Mouse (Mus musculus) megakaryocyte, adult 5-6 weeks (primary cell): ENCODE measurements around the gene Fcamr. TPM values are rescaled to one million over a fixed set of nuclear protein-coding genes. Genes with fewer than 3 reads are reported as not detected.

ENCODE experiments used
- ATAC-seq: 2 replicates; pipeline ENCODE4 v1.8.0; 2016; ENCODE audit warnings: mild to moderate bottlenecking, inconsistent platforms; ENCODE audit not compliant: poor library complexity, severe bottlenecking
- total RNA-seq, 2 experiments: library from RNA; stranded (forward) in 1 of 2; stranded (reverse) in 1 of 2; fragments of 153-499, 151-499 nt in 1 of 2; fragments of 221-1000, 200-1000 nt in 1 of 2; gene quantifications; 2 replicates each; pipeline versions ENCODE4 v1.2.3 to v1.2.4; 2015 to 2017

The Fcamr gene
- total RNA-seq, 2 experiments from 2014 or later, result not detected

- ATAC-seq, result no peak
Measured at GRCm38 (mm10) chr1:130799399-130799798, 1.3 kb upstream of the Fcamr start.

GRCm38 (mm10) chr1:130801511-130801910 lies 809 bp downstream of the Fcamr start:
- ATAC-seq, result no peak

- no peak for ATAC-seq
Measured at GRCm38 (mm10) chr1:130802976-130803375, 2.3 kb downstream of the Fcamr start.

- ATAC-seq, result no peak
Measured at GRCm38 (mm10) chr1:130804279-130804678, 3.6 kb downstream of the Fcamr start.

GRCm38 (mm10) chr1:130810906-130811305 lies 10.2 kb downstream of the Fcamr start:
- ATAC-seq, result no peak

GRCm38 (mm10) chr1:130811316-130811715 lies 10.6 kb downstream of the Fcamr start:
- ATAC-seq, result no peak

GRCm38 (mm10) chr1:130819737-130820136 lies 19.0 kb downstream of the Fcamr start:
- no peak for ATAC-seq

- ATAC-seq, result 0 out of 2 replicates have a peak, but pooled peaks have one; percentile 17
Measured at GRCm38 (mm10) chr1:130820316-130821148, 19.8 kb downstream of the Fcamr start.

GRCm38 (mm10) chr1:130821149-130821471 lies 20.4 kb downstream of the Fcamr start:
- peak; percentile 43; the same call in 1 of the 2 replicates for ATAC-seq

GRCm38 (mm10) chr1:130821911-130822625 lies 21.4 kb downstream of the Fcamr start:
- no peak for ATAC-seq

- ATAC-seq, result no peak
Measured at GRCm38 (mm10) chr1:130826448-130826847, 25.7 kb downstream of the Fcamr start, which contains the start of gene Pigr. TSS of gene Pigr (plus strand) at chr1:130826684.

GRCm38 (mm10) chr1:130828656-130829055 lies 28.0 kb downstream of the Fcamr start:
- ATAC-seq, result no peak

GRCm38 (mm10) chr1:130829906-130830830 lies 29.5 kb downstream of the Fcamr start:
- no peak for ATAC-seq

- ATAC-seq, result no peak
Measured at GRCm38 (mm10) chr1:130832230-130833149, 31.8 kb downstream of the Fcamr start.

- no peak for ATAC-seq
Measured at GRCm38 (mm10) chr1:130835161-130835936, 34.6 kb downstream of the Fcamr start.

- ATAC-seq, result no peak
Measured at GRCm38 (mm10) chr1:130838288-130838687, 37.6 kb downstream of the Fcamr start.

GRCm38 (mm10) chr1:130840599-130841379 lies 40.1 kb downstream of the Fcamr start:
- no peak for ATAC-seq

- ATAC-seq, result no peak
Measured at GRCm38 (mm10) chr1:130841621-130842020, 40.9 kb downstream of the Fcamr start.
